Comparison of ENCODE assay signal across 9 mouse cellular contexts in the genomic region with DNA sequence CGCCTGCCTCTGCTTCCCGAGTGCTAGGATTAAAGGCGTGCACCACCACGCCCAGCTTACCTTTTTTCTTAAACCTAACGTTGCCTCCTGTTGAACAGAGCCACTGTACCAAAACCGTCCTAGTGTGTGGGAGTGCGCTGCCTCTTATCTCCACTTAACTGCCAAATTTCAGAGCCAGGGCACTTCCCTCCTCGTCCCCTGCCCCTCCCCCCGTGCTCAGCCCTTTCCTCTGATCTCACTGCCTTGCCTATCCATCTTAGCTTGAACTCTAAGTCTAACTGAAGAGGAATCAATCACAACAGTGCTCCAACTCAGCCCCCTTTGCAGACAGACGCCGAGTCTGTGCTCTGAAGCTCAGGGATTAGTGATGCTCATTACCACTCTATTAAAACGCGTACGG. TPM values are rescaled to one million over a fixed set of nuclear protein-coding genes. Genes with fewer than 3 reads are reported as not detected.
DNase-seq lines count a peak whose midpoint lies in the region; ATAC-seq lines count a peak whose summit lies in the region.
"Had no signal": no experiment of that assay in that cellular context is flagged by ENCODE, and none has a peak within 500 bp of the region (broad histone marks: within the 10 kb centered on the region; RNA-seq: fewer than 3 reads in every experiment).

No protein-coding gene starts in this region.

- H3K4me1 ChIP-seq in liver, embryonic 15.5 days (replicated peaks), result peaks cover 46% of the 10 kb centered on the region

- H3K27me3 ChIP-seq in liver, embryonic 15.5 days, result no peaks in the 10 kb centered on the region

- peaks cover 4% of the 10 kb centered on the region; the same call in 1 of the 2 replicates for H3K36me3 ChIP-seq in liver, embryonic 15.5 days (replicated peaks)

- H3K4me3 ChIP-seq in liver, embryonic 15.5 days (replicated peaks), result no peak overlapping the region

- ATAC-seq in liver, embryonic 15.5 days (ENCODE audit: insufficient read depth), result peak; percentile 83
- ATAC-seq: intestine, postnatal 0 days had no signal

- no peaks in the 10 kb centered on the region for H3K9me3 ChIP-seq in liver, embryonic 15.5 days (replicated peaks)

- H3K27ac ChIP-seq in liver, embryonic 15.5 days (replicated peaks), result no peak overlapping the region

- H3K4me2 ChIP-seq in liver, embryonic 15.5 days, result peak overlapping the region; percentile 25; the same call in 1 of the 2 replicates

- WGBS in liver, embryonic 15.5 days (ENCODE audit: insufficient replicate concordance), result 19% methylated on average over 14 of the region's 14 CpGs

- peak; percentile 56 for DNase-seq in adrenal gland, postnatal 14 days
- DNase-seq in adrenal gland, postnatal 25 days, result no peak
- DNase-seq in 416B (ENCODE audit: low read depth), result peak; percentile 17
- peak; percentile 45 for DNase-seq in embryo, embryonic 10 days (ENCODE audit: low spot score)
- DNase-seq in right cerebral cortex, postnatal 25 days, result no peak
- no peak for DNase-seq in ovary, postnatal 36 days (ENCODE audit: low spot score)
- no peak for DNase-seq in layer of hippocampus, adult 9-10 months (ENCODE audit: low spot score)

- H3K9ac ChIP-seq in liver, embryonic 15.5 days, result no peak overlapping the region

RNA-seq across cellular contexts. Expression of gene Nfkb1, which starts 54.9 kb away (rescaled TPM):
- total RNA-seq in adrenal gland, postnatal 14 days (2021), result 55.2 and 62.9 TPM in 2 replicates
- 68.8 and 69.5 TPM in 2 replicates for total RNA-seq in adrenal gland, postnatal 25 days (2021)
- 12.0 and 13.2 TPM in 2 replicates for polyA plus RNA-seq in liver, embryonic 15.5 days (2015; fragmentation: Nextera tagmentation; extraction: Ambion mirVana)

Comparison
In these comparisons a context has a peak if more than half of its experiments do, and no peak if none do; other contexts are left out.
1. DNase-seq: peak in adrenal gland, postnatal 14 days (single experiment), 416B (single experiment) and embryo, embryonic 10 days (single experiment); none in adrenal gland, postnatal 25 days (single experiment), right cerebral cortex, postnatal 25 days (single experiment), ovary, postnatal 36 days (single experiment) and layer of hippocampus, adult 9-10 months (single experiment).